Mouse (Mus musculus) urinary bladder, postnatal 4 days (tissue): Measurements from ENCODE around the gene Zfp771.
A peak's percentile ranks its signal among the peaks of the same experiment; 100 is the strongest.

Experiments
- DNase-seq, 2 experiments: peaks; one replicate each; pipeline ENCODE4 v3.0.0; 2021 to 2022; ENCODE audit warnings: low spot score in 2 of 2

Zfp771 gene

DNA sequence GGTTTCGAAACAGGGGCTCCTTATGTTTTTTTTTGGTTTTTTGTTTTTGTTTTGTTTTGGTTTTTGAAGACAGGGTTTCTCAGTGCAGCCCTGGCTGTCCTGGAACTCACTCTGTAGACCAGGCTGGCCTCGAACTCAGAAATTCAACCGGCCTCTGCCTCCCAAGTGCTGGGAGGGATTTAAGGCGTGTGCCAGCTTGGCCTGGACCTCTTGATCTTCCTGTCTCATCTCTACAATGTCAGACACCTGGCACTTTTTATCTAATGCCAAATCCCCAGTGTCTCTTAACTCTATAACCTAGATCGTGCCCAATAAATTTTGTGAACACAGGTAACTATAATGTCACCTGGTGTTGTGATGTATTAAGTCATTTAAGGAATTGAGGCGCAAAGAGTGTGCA, 9.3 kb downstream of the Zfp771 start:
- DNase-seq: no peak

GRCm38 (mm10) chr7:127253821-127254769, 10.0 kb downstream of the Zfp771 start:
- peak; percentile 93 to 95 for DNase-seq

DNA sequence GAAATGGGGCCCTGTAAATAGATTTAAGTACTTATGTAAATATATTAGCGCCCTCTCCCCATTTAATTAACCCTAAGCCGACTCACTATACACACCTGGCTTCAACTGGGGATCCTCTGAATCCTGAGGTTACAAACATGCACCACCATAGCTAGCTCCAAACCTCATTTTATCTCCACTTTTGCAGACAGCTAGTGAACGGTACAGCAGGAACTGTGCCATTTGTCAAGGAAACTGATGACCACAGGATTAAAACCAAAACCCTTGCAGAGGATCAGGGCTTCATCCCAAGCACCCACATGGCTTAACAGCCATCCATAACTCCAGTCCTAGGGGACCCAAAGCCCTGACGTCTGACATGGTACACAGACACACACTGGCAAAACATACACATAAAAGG, 10.9 kb downstream of the Zfp771 start:
- no peak for DNase-seq

DNA sequence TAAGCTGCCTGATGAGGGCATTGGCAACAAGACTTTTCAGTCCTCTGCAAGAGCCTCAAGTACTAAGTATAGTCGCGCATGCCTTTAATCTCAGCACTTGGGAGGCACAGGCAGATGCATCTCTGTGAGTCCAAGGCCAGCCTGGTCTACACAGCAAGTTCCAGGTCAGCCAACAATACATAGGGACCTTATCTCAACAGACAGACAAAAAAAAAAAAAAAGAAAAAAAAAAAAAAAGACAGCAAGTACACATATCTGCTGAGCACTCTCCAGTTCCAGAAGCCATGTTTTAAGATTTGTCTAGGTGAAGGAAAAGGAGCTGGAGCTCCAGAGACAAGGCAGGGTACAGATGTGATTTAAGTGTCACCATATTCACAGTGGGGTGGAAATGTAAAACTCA, 11.9 kb downstream of the Zfp771 start:
- DNase-seq: no peak

DNA sequence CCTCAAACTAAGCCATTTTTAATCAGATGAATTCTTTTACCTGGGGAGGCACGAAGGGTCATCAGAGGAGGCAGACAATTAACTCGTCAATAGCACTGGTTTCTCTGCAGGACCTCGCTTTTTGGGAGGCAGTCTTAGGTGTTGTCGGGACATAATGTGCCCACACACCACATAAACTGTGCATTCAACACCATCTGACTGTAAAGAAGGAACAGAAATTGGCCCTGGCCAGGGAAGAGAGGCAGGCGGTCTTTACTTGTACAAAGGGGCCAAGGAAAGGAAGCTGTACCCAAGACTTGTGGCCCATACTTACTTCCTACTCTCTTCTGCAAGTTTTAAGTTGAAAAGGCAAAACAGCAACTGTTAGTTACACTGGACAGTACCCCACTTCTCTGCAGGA, 12.4 kb downstream of the Zfp771 start:
- no peak for DNase-seq

GRCm38 (mm10) chr7:127259186-127259905, 15.3 kb downstream of the Zfp771 start:
- no peak for DNase-seq

DNA sequence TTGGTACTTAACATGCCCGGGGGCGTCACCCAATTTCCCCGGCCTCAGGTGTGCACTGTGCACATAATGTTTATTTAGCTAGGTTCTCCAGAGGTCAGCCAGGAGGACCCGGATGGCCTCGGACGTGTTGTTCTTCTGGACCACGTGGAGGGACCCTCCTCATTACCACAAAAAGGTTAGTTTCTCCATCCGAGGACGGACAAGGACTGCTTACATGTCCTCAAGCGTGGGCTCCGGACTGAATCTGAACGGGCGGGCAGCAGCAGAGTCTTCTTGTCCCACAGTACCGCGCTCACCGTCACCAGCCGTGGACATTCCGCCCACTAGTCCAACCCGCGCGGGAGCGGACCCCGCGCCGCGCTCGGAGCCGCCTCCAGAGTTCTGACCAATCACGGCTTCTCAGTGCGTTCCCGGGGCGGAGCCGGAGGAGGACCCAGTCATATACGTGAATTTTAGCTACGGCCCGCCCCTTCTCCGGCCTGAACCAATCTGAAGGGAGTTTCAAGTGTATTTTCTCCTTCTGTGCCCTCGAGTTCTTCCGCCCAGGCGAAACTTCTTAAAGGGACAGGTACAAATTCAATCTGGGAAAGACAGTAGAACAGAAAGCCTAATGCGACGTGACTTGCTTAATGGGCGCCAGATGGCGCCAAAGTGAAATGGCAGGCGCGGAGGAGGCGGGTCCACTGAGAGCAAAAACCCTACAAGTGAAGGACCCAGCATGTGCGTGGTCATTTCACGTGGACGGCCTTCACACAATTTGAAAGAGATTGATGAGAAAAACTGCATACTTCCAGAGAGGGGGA, 16.4 kb downstream of the Zfp771 start, which contains the start of gene Dctpp1:
Dctpp1 (minus strand) TSS at position 401 of the 803 bp plus-strand sequence.
- peak; percentile 94 to 95 for DNase-seq

DNA sequence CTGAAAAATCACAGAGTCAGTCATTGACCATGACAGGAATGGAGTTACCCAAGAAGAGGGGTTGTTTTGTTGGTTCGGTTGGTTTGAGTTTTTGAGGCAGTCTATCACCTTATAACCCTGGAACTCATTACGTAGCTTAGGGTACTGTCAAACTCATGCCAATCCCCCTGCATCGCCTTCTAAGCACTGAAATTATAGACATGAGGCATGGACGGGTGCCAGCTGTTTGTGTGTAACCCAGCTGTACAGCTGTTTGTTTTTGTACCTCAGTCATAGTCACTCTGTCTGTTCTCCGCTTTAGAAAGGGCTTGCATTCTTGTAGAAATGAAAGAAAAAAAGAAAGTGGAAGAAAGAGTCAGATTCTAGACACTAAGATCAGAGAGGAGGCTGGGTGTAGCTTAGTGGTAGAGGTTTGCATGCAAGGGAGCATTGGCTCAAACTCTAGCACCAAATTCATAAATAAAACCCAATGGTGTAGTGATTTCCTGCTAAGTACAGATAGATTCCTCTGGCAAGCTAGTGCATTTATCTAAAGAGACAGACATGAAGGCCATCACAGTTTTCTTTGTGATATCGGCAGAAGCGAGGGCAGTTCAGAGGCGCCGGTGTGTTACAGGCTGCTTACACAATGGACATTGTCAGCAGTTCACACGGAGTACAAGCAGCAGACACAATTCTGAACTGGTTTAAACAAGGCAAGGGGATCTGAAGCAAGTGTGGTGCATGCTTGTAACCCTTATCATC, 18.3 kb downstream of the Zfp771 start:
- no peak for DNase-seq

DNA sequence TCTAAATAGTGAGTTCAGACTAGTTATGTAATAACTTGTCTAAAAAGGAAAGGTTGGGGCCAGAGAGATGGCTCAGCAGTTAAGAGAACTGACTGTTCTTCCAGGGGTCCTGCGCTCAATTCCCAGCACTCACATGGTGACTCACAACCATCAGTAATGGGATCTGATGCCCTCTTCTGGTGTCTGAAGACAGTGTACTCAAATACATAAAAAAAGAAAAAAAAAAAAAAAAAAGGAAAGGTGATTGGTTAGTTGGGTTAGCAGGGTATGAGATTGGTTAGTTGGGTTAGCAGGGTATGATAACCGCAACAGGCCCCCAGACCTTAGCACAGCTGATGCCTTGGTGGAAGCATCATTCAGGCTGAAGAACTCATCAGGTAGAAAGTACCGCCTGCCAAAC, 19.5 kb downstream of the Zfp771 start:
- DNase-seq: no peak

- DNase-seq: no peak
Measured at GRCm38 (mm10) chr7:127270256-127270655, 26.2 kb downstream of the Zfp771 start.

DNA sequence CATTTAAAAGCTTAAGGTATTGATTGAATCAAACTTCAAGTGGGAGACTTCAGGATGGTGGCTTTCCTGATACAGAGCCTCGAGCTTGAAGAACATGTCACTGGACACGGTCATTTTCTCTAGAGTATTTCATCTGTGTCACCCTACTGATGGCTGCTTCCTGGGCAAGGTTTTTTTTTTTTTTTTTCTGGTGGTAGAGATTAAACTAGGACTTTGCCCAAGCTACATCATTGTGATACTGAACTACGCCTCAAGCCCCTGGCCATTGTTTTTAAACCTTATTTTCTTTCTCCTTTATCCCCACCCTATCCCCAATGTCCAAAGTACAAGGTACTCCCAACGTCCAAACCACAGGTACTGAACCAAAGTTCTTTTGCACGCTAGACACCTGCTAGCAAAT, 26.6 kb downstream of the Zfp771 start:
- DNase-seq: no peak

DNA sequence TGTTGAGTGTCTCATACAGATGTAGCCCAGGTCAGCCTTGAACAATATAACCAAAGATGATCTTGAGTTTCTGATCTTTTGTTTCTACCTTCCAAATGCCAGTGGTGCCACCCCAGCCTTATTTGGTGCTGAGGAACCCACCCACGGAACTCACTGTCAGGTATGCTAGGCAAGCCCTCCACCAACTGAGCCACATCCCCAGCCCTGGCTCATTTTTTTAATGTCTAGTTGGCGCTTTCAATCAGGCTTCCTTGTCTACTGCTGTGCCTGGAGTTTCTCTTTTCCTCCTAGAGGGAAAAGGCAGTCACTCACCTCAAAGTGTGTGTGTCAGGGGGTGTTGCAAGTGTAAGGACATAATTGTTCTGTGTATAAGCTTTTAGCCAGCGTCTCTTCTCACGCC, 27.0 kb downstream of the Zfp771 start:
- DNase-seq: no peak

DNA sequence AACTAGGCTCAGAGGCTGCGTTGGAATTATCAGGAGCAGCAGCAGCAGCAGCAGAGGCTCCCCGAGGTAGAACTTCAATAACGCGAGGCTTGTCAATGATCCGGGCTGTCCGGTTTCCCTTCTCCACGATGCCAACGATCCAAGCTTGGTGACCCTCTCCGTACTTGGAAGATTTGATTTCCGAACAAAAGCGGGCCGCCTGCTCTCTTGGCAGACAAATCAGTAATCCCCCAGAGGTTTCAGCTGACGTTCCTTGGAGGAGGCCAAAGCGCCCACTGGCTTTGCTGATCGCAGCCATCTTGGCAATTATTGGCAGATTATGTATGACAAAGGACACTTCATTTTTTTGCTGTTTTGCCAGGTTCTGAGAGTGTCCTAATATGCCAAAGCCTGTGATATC, 28.5 kb downstream of the Zfp771 start:
- no peak for DNase-seq

DNA sequence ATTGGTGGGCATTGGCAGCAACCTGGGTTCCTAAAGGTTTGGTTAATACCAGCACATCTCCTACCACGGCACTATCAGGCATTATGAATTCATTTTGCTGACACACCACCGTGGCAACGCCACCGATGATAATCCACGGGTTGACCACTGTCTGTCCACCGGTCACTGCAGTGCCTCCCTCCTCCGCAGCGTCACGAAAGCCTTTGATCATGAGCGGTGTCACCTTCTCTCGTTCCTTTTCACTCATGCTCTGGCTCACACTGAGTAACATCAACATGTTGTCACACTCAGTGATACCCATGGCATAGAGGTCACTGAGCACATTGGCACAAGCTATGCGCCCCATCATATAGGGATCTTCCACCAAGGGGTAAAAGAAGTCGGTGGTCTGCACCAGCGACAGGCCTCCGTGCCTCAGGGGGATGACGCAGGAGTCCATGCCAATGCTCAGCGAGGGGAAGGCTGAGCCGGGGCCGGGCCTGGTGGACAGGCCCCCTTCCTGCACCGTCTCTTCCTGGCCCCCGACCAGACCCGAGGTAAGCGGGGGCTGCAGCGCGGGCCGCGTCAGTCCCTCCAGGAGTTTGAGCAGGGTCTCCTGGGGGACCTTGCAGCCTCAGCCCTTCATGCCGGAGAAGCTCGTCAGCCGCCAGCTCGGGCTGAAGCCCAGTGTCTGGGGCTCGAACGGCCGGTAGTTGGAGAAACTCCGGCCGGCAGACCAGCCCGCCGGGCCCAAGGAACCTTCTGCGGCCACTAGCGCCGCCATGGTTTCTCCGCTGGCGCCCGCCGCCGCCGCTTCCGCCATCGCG, 29.2 kb downstream of the Zfp771 start:
- no peak for DNase-seq

- DNase-seq: peak; percentile 86 to 93
Measured at GRCm38 (mm10) chr7:127273925-127274789, 30.1 kb downstream of the Zfp771 start, which contains the start of gene Sephs2. Sephs2 (minus strand) TSS chr7:127274055.

DNA sequence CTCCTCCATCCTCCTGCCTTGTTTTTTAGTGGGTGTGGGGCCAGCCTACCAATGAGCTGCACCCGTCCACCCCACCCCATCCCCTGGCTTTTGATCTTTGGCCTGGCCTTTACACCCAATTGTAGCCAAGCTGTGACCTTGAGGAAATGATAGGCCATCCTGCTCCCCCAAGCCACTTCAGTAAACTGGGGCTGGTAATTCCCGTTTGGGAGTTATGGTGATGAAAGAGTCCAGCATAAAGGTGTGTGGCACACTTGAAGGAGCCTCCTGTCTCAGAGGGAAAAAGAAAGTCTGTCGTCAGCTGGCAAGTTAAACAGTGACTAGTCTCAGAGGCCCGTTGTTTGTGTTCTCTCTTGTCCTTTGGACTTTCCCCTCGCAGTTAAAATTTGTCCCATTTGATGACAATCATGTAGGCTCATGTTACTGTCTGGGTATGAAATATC, 32.5 kb downstream of the Zfp771 start:
- no peak for DNase-seq

DNA sequence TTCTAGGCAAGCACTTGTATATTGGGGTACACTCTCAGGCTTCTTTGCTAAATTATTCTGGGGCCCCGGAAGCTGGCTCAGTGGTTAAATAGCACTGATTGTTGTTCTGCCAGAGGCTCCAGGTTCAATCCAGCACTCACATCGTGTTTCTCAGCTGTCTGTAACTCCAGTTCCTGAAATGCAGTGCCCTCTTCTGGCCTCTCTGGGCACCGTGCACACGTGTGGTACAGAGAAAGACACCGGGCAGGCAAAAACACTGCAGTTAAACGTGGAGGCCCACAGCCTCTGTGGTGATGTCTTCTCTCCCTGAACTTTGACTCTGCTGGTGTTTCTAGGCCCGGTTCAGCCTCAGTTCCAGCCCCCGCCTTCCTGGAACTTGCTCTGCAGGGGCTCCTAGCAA, 34.2 kb downstream of the Zfp771 start:
- no peak for DNase-seq

DNA sequence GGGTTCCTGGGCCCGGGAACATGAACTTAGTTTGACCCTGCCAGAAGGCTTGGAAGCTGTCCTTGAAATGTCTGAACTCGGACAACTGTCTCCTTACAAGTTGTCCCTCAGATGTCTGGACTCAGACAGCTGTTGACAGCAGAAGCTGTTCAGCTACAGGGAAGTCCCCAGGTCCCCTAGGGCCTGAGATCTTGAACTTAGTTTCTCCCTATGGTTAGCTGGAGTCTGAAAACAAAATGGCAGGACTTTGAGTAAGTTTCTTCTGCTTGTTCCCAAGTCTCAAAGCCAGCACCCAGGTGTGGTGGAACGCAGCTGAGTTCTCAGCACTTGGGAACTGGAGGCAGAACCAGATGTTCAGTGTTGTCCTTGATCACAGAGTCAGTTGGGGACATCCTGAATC, 36.0 kb downstream of the Zfp771 start:
- no peak for DNase-seq

- no peak for DNase-seq
Measured at GRCm38 (mm10) chr7:127281114-127281513, 37.0 kb downstream of the Zfp771 start.
